Mouse (Mus musculus) ovary, postnatal 10 days (tissue): ENCODE results near the gene Arf6.
"Not testable (repeated sequence)": the region's sequence is repeated elsewhere in the genome, so short reads cannot be mapped to it uniquely, and the experiment has no call there.

ENCODE experiments used
- DNase-seq: peaks from one replicate; pipeline ENCODE4 v3.0.0; 2022; ENCODE audit warnings: low spot score

The Arf6 gene

GRCm38 (mm10) chr12:69371854-69372671 is at the start of gene Arf6, which contains the start of gene Gm9887:
Gene Arf6, plus strand, starts transcription at chr12:69372150.
Gene Gm9887, minus strand, starts transcription at chr12:69372458.
- peak; percentile 96 for DNase-seq

GRCm38 (mm10) chr12:69331187-69331586 is 40.8 kb upstream of the Arf6 start:
- no peak for DNase-seq

- no peak for DNase-seq
These were observed 39.8 kb upstream of the Arf6 start for GRCm38 (mm10) chr12:69332147-69332546.

GRCm38 (mm10) chr12:69333547-69333946 is 38.4 kb upstream of the Arf6 start:
- no peak for DNase-seq

- DNase-seq: no peak
These were observed 22.0 kb upstream of the Arf6 start for GRCm38 (mm10) chr12:69349928-69350327.

GRCm38 (mm10) chr12:69351685-69352084 is 20.3 kb upstream of the Arf6 start:
- no peak for DNase-seq

GRCm38 (mm10) chr12:69356546-69357299 is 15.2 kb upstream of the Arf6 start, which contains the start of gene Nemf:
Gene Nemf, minus strand, starts transcription at chr12:69357165.
- peak; percentile 79 for DNase-seq

- DNase-seq: no peak
These were observed 14.7 kb upstream of the Arf6 start for GRCm38 (mm10) chr12:69357300-69357646.

- no peak for DNase-seq
These were observed 11.3 kb upstream of the Arf6 start for GRCm38 (mm10) chr12:69360655-69360996.

GRCm38 (mm10) chr12:69360997-69361899 is 10.7 kb upstream of the Arf6 start:
- DNase-seq: peak; percentile 99

- no peak for DNase-seq
These were observed 10.0 kb upstream of the Arf6 start for GRCm38 (mm10) chr12:69361919-69362318.

- no peak for DNase-seq
These were observed 9.6 kb upstream of the Arf6 start for GRCm38 (mm10) chr12:69362388-69362787.

- DNase-seq: not testable (repeated sequence)
These were observed 8.8 kb upstream of the Arf6 start for GRCm38 (mm10) chr12:69363110-69363509.

GRCm38 (mm10) chr12:69363899-69364762 is 7.8 kb upstream of the Arf6 start:
- peak; percentile 69 for DNase-seq

- DNase-seq: no peak
These were observed 6.2 kb upstream of the Arf6 start for GRCm38 (mm10) chr12:69365757-69366156.

- no peak for DNase-seq
These were observed 5.5 kb upstream of the Arf6 start for GRCm38 (mm10) chr12:69366424-69366823.

GRCm38 (mm10) chr12:69367557-69367956 is 4.4 kb upstream of the Arf6 start:
- no peak for DNase-seq

- no peak for DNase-seq
These were observed 1.0 kb upstream of the Arf6 start for GRCm38 (mm10) chr12:69370936-69371335.

GRCm38 (mm10) chr12:69371421-69371853 is 513 bp upstream of the Arf6 start:
- DNase-seq: no peak

- peak; percentile 18 for DNase-seq
These were observed 881 bp downstream of the Arf6 start for GRCm38 (mm10) chr12:69372731-69373331.
